Mouse (Mus musculus): ENCODE results near the gene Ctdsp2.

- TF ChIP-seq CTCF (IDR thresholded peaks at IDR 0.05; ENCODE audit: extremely low read depth, insufficient read depth, insufficient read length, insufficient replicate concordance) (no peak), POLR2A (IDR thresholded peaks at IDR 0.05; ENCODE audit: low read depth, low read length) (no peak)
These were observed 23.5 kb downstream of the Ctdsp2 start for GRCm38 (mm10) chr10:127002056-127002455.

All from spleen, adult 2 months (tissue).